Mouse (Mus musculus) sigmoid colon, adult 10 weeks (tissue): ENCODE measurements around the gene Cdhr3. TPM values are rescaled to one million over a fixed set of nuclear protein-coding genes. Genes with fewer than 3 reads are reported as not detected.

Experiments used
- polyA plus RNA-seq: library from polyadenylated mRNA; stranded (reverse); fragments of 350-450 nt; fragmentation: Illumina TruSeq; extraction: RNeasy Lipid Tissue Mini Kit (QIAGEN cat#74804); gene quantifications from one replicate; pipeline ENCODE4 v1.2.3, GENCODE M21; 2014; ENCODE audit warnings: low read depth, low replicate concordance

The Cdhr3 gene
- not detected for polyA plus RNA-seq

DNA sequence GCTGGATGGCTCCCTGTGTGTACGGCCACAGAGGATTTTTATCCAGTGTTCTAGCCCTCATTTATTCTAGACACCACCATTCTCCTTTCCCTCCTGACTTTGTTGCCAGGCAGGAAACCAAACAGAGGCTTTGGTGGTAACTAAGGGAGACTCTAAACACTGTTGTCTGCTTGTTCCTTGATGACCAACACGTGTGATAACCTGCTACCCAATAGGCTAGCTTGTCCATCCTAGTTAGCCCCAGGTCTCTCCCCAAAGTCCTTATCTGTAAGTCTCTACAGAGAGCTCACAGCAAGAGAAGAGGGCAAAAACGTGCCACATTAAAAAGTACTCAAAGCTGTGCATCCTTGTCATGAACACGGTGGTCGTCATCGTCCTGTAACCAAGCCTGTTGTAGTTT lies at the start of gene Cdhr3:
Cdhr3 (minus strand) TSS at position 101 of the 400 bp plus-strand sequence.

Other genes with a start within 250 kb of the Cdhr3 start
- 685 TPM for gene Sypl, start 139.0 kb downstream of the Cdhr3 start, polyA plus RNA-seq
- gene Atxn7l1, start 54.8 kb upstream of the Cdhr3 start, polyA plus RNA-seq = 25.9 TPM